Mouse (Mus musculus): ENCODE results near the gene Sh3bp5. TPM values are rescaled to one million over a fixed set of nuclear protein-coding genes. Genes with fewer than 3 reads are reported as not detected.
A peak's percentile ranks its signal among the peaks of the same experiment; 100 is the strongest.

Gene Sh3bp5
- total RNA-seq, 2 experiments from 2014 or later = 56.7 to 65.8 TPM

- DNase-seq (ENCODE audit: low spot score in 2 of 2) = peak; percentile 71 to 94
- intact Hi-C loops (cut with DNase I) = loop anchor here (2.0 kb wide), 1 partner anchor 21 kb away; no protein-coding TSS in a partner anchor
Measured at GRCm38 (mm10) chr14:31383470-31384050, 52.3 kb downstream of the Sh3bp5 start.

GRCm38 (mm10) chr14:31382276-31382675 lies 53.6 kb downstream of the Sh3bp5 start:
- DNase-seq (ENCODE audit: low spot score in 2 of 2) = peak in 1 of 2 experiments; percentile 50
- intact Hi-C loops (cut with DNase I) = no loop called here

- intact Hi-C loops (cut with DNase I) = no loop called here
- DNase-seq (ENCODE audit: low spot score in 2 of 2) = no peak
Measured at GRCm38 (mm10) chr14:31376331-31376730, 59.5 kb downstream of the Sh3bp5 start.

GRCm38 (mm10) chr14:31374390-31374789 lies 61.5 kb downstream of the Sh3bp5 start:
- DNase-seq (ENCODE audit: low spot score in 2 of 2) = no peak
- intact Hi-C loops (cut with DNase I) = no loop called here

GRCm38 (mm10) chr14:31369377-31369776 lies 66.5 kb downstream of the Sh3bp5 start:
- no peak for DNase-seq (ENCODE audit: low spot score in 2 of 2)
- intact Hi-C loops (cut with DNase I) = loop anchor here (5.0 kb wide), 1 partner anchor 68 kb away; the partner anchor contains the start of gene Sh3bp5

GRCm38 (mm10) chr14:31367951-31368350 lies 67.9 kb downstream of the Sh3bp5 start:
- intact Hi-C loops (cut with DNase I) = loop anchor here (5.0 kb wide), 1 partner anchor 69 kb away; the partner anchor contains the start of gene Sh3bp5
- no peak for DNase-seq (ENCODE audit: low spot score in 2 of 2)

GRCm38 (mm10) chr14:31365350-31365749 lies 70.5 kb downstream of the Sh3bp5 start:
- intact Hi-C loops (cut with DNase I) = loop anchor here (1.0 to 5.0 kb wide), 2 partner anchors 72 to 107 kb away; partner anchors contain the start of gene Sh3bp5
- DNase-seq (ENCODE audit: low spot score in 2 of 2) = peak in 1 of 2 experiments; percentile 75

- intact Hi-C loops (cut with DNase I) = no loop called here
- no peak for DNase-seq (ENCODE audit: low spot score in 2 of 2)
Measured at GRCm38 (mm10) chr14:31364589-31364988, 71.3 kb downstream of the Sh3bp5 start.

GRCm38 (mm10) chr14:31362236-31362635 lies 73.6 kb downstream of the Sh3bp5 start:
- intact Hi-C loops (cut with DNase I) = no loop called here
- no peak for DNase-seq (ENCODE audit: low spot score in 2 of 2)

GRCm38 (mm10) chr14:31345367-31345766 lies 90.5 kb downstream of the Sh3bp5 start:
- DNase-seq (ENCODE audit: low spot score in 2 of 2) = no peak
- intact Hi-C loops (cut with DNase I) = no loop called here

GRCm38 (mm10) chr14:31343241-31343640 lies 92.6 kb downstream of the Sh3bp5 start:
- no peak for DNase-seq (ENCODE audit: low spot score in 2 of 2)
- intact Hi-C loops (cut with DNase I) = no loop called here

- intact Hi-C loops (cut with DNase I) = loop anchor here (5.0 kb wide), 2 partner anchors 71 to 121 kb away; partner anchors contain the start of genes Nisch and Sema3g
- no peak for DNase-seq (ENCODE audit: low spot score in 2 of 2)
Measured at GRCm38 (mm10) chr14:31337947-31338346, 97.9 kb downstream of the Sh3bp5 start.

- intact Hi-C loops (cut with DNase I) = loop anchor here (5.0 kb wide), 2 partner anchors 70 to 120 kb away; partner anchors contain the start of genes Nisch and Sema3g
- DNase-seq (ENCODE audit: low spot score in 2 of 2) = no peak
Measured at GRCm38 (mm10) chr14:31337406-31337805, 98.5 kb downstream of the Sh3bp5 start.

- intact Hi-C loops (cut with DNase I) = loop anchor here (5.0 kb wide), 2 partner anchors 69 to 119 kb away; partner anchors contain the start of genes Nisch and Sema3g
- DNase-seq (ENCODE audit: low spot score in 2 of 2) = peak; percentile 96 to 98
Measured at GRCm38 (mm10) chr14:31336369-31337155, 99.3 kb downstream of the Sh3bp5 start, which contains the start of gene Capn7. Gene Capn7, plus strand, starts transcription at chr14:31336638.

GRCm38 (mm10) chr14:31335765-31336164 lies 100.1 kb downstream of the Sh3bp5 start:
- DNase-seq (ENCODE audit: low spot score in 2 of 2) = peak in 1 of 2 experiments; percentile 23
- intact Hi-C loops (cut with DNase I) = loop anchor here (5.0 kb wide), 2 partner anchors 68 to 118 kb away; partner anchors contain the start of genes Nisch and Sema3g

- no peak for DNase-seq (ENCODE audit: low spot score in 2 of 2)
- intact Hi-C loops (cut with DNase I) = no loop called here
Measured at GRCm38 (mm10) chr14:31330957-31331356, 104.9 kb downstream of the Sh3bp5 start.

- DNase-seq (ENCODE audit: low spot score in 2 of 2) = no peak
- intact Hi-C loops (cut with DNase I) = no loop called here
Measured at GRCm38 (mm10) chr14:31329741-31330140, 106.1 kb downstream of the Sh3bp5 start.

- DNase-seq (ENCODE audit: low spot score in 2 of 2) = peak in 1 of 2 experiments; percentile 8
Measured at GRCm38 (mm10) chr14:31327681-31328080, 108.2 kb downstream of the Sh3bp5 start.

GRCm38 (mm10) chr14:31327196-31327595 lies 108.7 kb downstream of the Sh3bp5 start:
- intact Hi-C loops (cut with DNase I) = loop anchor here (2.0 kb wide), 1 partner anchor 56 kb away; no protein-coding TSS in a partner anchor

More at GRCm38 (mm10) chr14:31327681-31328080, 108.2 kb downstream of the Sh3bp5 start:
- intact Hi-C loops (cut with DNase I) = loop anchor here (2.0 kb wide), 1 partner anchor 57 kb away; no protein-coding TSS in a partner anchor

GRCm38 (mm10) chr14:31326770-31327169 lies 109.1 kb downstream of the Sh3bp5 start:
- intact Hi-C loops (cut with DNase I) = loop anchor here (2.0 kb wide), 1 partner anchor 56 kb away; no protein-coding TSS in a partner anchor
- no peak for DNase-seq (ENCODE audit: low spot score in 2 of 2)

More at GRCm38 (mm10) chr14:31327196-31327595, 108.7 kb downstream of the Sh3bp5 start:
- DNase-seq (ENCODE audit: low spot score in 2 of 2) = no peak
